In genomic region chr16:30755771-30756170, GRCm38 (mm10) we compare ENCODE assay signal across 28 mouse cellular contexts.
"Had no signal": no experiment of that assay in that cellular context is flagged by ENCODE, and none has a peak within 500 bp of the region (broad histone marks: within the 10 kb centered on the region; RNA-seq: fewer than 3 reads in every experiment).

No protein-coding gene starts in this region.

- H3K27ac ChIP-seq: embryonic facial prominence, embryonic 10.5 days; embryonic facial prominence, embryonic 12.5 days; embryonic facial prominence, embryonic 13.5 days; embryonic facial prominence, embryonic 15.5 days; forebrain, embryonic 10.5 days; forebrain, embryonic 12.5 days; forebrain, embryonic 13.5 days; forebrain, embryonic 15.5 days; gastrocnemius, adult 2 months had no signal

- H3K36me3 ChIP-seq: embryonic facial prominence, embryonic 10.5 days; embryonic facial prominence, embryonic 12.5 days; embryonic facial prominence, embryonic 13.5 days; embryonic facial prominence, embryonic 15.5 days; forebrain, embryonic 10.5 days; forebrain, embryonic 12.5 days; forebrain, embryonic 15.5 days had no signal

- H3K9ac ChIP-seq: embryonic facial prominence, embryonic 12.5 days; embryonic facial prominence, embryonic 13.5 days; embryonic facial prominence, embryonic 15.5 days; forebrain, embryonic 12.5 days; forebrain, embryonic 13.5 days; forebrain, embryonic 15.5 days; forebrain, postnatal 0 days had no signal

- H3K4me2 ChIP-seq: embryonic facial prominence, embryonic 12.5 days; embryonic facial prominence, embryonic 13.5 days; embryonic facial prominence, embryonic 15.5 days; forebrain, embryonic 12.5 days; forebrain, embryonic 13.5 days; forebrain, embryonic 15.5 days had no signal

- H3K4me1 ChIP-seq: embryonic facial prominence, embryonic 12.5 days; forebrain, embryonic 12.5 days; forebrain, embryonic 13.5 days; forebrain, embryonic 15.5 days had no signal

- H3K4me3 ChIP-seq: embryonic facial prominence, embryonic 10.5 days; embryonic facial prominence, embryonic 12.5 days; embryonic facial prominence, embryonic 13.5 days; embryonic facial prominence, embryonic 15.5 days; erythroblast, embryonic 14.5 days; forebrain, embryonic 10.5 days; forebrain, embryonic 12.5 days; forebrain, embryonic 13.5 days; forebrain, embryonic 15.5 days; gastrocnemius, adult 2 months had no signal

- H3K9me3 ChIP-seq: embryonic facial prominence, embryonic 10.5 days; embryonic facial prominence, embryonic 12.5 days; embryonic facial prominence, embryonic 13.5 days; embryonic facial prominence, embryonic 15.5 days; forebrain, embryonic 10.5 days; forebrain, embryonic 12.5 days; forebrain, embryonic 13.5 days; forebrain, embryonic 15.5 days had no signal

- ATAC-seq: forebrain, embryonic 13.5 days; forebrain, embryonic 14.5 days; forebrain, embryonic 15.5 days; forebrain, embryonic 16.5 days; forebrain, postnatal 0 days had no signal

- H3K27me3 ChIP-seq: embryonic facial prominence, embryonic 12.5 days; embryonic facial prominence, embryonic 13.5 days; embryonic facial prominence, embryonic 15.5 days; forebrain, embryonic 12.5 days; forebrain, embryonic 13.5 days; forebrain, embryonic 15.5 days had no signal

- DNase-seq: cerebellum, adult 18-20 months; cerebellum, adult 2 months; cerebellum, adult 8-10 months; cerebellum, adult 9-10 months; cerebellum, adult 9-11 months; cerebellum, postnatal 10 days; cerebellum, postnatal 14 days; cerebellum, postnatal 25 days; cerebellum, postnatal 36 days; embryo, embryonic 11 days; forebrain, postnatal 0 days; gastrocnemius, adult 2 months; gastrocnemius, postnatal 10 days; gastrocnemius, postnatal 14 days; gastrocnemius, postnatal 25 days; gastrocnemius, postnatal 36 days; heart, adult 11 months had no signal
